Mouse (Mus musculus) c-Kit-negative CD71-positive TER-119-positive erythroid progenitor cells, embryonic 14.5 days (primary cell): ENCODE measurements around the gene Sp9.

Experiments used
- DNase-seq: peaks from one replicate; pipeline ENCODE4 v3.0.0-alpha.2; 2013; ENCODE audit warnings: low read depth, low spot score

The Sp9 gene

DNA sequence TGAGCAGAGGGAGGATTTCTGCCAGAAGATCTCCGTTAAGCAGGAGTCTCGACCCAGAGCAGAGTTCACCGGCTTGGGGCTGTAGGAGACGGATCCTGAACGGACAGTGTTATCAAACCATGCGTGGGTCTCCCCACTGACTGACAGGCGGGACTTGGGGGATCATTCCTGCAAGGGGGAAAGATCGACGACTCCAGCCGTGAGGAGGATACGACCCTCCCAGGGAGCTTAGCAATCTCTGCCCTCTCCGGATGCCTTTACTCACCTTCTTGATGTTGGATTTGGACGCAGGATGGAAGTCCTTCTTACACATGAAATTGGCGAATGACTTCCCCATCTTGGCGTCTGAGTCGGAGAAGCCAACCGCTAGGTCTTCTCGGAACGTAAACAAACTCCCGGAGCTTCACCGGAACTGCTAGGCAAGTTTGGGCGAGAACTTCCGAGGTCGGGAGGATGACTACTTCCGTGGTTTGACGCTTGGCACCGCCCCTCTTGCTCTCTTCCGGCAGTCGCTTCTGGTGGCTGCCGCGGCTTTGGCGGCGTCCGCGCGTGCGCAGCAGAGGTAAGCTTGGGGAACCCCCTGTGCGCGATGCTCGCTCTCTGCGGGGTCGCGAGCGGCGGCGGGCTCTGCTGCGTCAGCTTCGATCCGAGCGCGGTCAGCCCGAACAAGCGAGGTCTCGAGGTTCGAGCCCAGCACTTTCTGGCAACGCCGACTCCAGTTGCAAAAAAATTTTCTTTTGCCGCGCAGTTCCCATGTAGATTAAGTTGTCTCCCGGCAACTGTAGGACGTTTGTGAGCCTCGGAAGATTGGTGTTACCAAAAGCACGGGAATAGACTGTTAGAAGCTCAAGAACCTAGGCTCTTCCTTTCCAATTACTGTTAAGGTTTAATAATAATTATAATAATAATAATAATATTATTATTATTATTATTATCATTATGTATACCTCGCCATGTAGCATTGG, 40.7 kb downstream of the Sp9 start, which contains the start of the genes Scrn3 and Cir1:
TSS of gene Scrn3 (plus strand) at position 450 of the 965 bp plus-strand sequence.
TSS of gene Cir1 (minus strand) at position 550 of the 965 bp plus-strand sequence.
- peak; percentile 90 for DNase-seq

DNA sequence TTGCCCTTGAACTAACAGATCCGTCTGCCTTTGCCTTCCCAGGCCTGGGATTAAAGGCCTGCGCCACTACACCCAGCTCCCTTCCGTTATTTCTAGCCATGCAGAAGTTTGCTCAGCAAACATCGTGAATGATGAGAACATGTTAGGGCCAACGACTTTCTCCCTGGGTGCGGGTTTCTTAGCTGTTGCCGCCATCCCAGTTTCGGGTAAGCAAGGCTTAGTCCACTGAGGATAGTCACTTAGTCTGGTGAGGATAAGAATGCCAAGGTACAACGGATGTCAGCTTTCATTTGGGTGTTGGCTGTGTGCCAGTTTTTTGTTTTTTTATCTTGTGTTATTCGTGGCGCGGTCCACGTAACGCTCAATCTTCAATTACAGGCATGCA, 41.4 kb downstream of the Sp9 start:
- DNase-seq, result peak; percentile 65

DNA sequence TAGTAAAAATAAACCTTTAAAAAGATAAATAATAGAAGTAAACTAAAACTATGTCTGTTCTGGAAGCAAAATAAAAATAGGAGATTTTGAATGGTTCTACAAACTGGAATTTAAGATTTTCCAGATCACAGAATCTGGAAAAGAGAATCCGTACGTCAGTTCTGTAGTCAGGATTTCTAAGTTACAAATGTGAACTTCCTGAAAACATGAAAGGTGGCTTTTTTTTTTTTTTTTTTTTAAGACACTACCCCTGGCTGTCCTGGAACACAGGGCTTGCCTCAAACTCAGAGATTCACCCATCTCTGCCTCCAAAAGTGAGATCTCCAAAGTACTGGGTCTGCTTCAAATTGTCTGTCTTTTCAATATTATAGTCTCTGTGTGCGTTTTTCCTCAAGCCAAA, 42.6 kb downstream of the Sp9 start:
- no peak for DNase-seq

DNA sequence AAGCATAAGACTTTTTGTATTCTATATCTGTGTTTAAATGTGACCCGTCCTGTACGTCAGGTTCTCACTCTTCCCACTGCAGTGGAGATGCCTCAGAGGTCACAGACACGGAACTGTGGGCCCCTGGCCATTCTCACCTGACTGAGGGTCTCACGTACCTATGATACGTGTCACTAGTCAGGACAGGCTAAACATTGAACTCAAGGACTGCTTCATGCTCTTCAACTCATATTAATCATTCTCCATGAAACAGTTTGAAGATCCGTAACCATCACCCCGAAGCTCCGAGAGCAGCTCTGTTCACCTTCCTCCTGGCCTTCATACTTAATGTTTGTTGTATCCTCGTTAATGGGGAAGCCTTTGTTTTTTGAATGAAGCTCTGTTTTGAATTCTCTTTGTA, 45.7 kb downstream of the Sp9 start:
- DNase-seq, result no peak

DNA sequence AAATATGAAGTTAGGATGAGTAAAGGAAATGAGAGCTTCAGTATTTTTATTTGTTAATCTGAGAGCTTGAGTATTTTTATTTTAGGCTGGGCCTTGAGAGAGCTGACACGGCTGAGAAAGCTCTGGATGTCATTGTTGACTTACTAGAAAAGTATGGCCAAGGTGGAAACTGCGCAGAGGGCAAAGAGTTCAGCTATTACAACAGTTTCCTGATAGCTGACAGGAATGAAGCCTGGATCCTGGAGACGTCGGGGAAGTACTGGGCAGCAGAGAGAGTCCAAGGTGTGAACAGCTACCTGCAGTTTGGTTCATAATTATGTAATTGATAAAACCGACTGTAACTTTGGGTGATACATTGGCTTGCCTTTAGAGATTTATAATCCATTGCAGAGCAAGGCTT, 47.5 kb downstream of the Sp9 start:
- DNase-seq, result no peak

DNA sequence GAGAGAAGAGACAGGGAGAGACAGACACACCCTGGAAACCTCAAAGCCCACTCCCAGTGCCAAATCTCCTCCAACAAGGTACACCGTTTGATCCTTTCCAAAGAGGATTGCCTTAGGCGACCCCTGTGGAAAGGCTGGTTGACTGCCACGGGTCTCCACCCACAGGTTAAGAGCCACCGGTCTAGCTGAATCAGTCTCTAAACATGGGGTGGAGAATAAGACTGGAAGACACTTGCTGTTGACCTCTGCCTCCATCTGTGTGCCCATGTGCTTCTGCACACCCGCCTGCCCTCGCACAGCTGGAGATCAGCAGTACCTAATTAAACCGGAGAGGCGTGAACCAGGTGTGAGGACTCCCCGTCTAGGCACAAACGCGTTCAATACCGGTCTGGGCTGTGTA, 51.3 kb downstream of the Sp9 start:
- DNase-seq, result no peak

DNA sequence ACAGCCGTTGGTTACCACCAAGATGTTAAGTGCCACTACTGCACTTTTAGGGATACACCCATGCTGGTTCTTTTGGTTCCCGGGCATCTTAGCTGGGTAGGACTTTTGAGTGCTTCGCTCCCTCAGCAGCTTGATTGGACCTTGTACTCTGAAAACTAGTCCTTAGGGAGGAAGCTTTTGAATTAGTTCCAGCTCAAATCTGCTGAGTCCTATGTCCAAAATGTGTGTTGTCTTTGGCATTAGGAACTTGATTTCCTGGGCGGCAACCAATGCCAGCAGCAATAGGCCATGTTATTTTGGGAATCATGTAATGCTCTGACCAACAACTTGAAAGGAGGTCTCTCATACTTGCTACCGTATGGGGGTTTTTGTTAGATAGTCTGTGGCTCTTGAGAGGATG, 54.1 kb downstream of the Sp9 start:
- DNase-seq, result no peak
